ENCODE assay signal across 22 mouse cellular contexts in genomic region chr11:8716858-8717257, GRCm38 (mm10). TPM values are rescaled to one million over a fixed set of nuclear protein-coding genes. Genes with fewer than 3 reads are reported as not detected.
A peak's percentile ranks its signal among the peaks of the same experiment; 100 is the strongest.
DNase-seq lines count a peak whose midpoint lies in the region; ATAC-seq lines count a peak whose summit lies in the region.
"Had no signal": no experiment of that assay in that cellular context is flagged by ENCODE, and none has a peak within 500 bp of the region (broad histone marks: within the 10 kb centered on the region; RNA-seq: fewer than 3 reads in every experiment).

No protein-coding gene starts in this region.

- H3K9ac ChIP-seq in heart, embryonic 13.5 days, result no peak overlapping the region
- H3K9ac ChIP-seq: hindbrain, embryonic 14.5 days; limb, embryonic 15.5 days; neural tube, embryonic 13.5 days had no signal

- H3K4me3 ChIP-seq in heart, embryonic 13.5 days, result no peak overlapping the region
- H3K4me3 ChIP-seq: limb, embryonic 15.5 days; neural tube, embryonic 13.5 days had no signal

- H3K27ac ChIP-seq in heart, embryonic 13.5 days (replicated peaks), result peak overlapping the region; percentile 76
- H3K27ac ChIP-seq: hindbrain, embryonic 14.5 days; limb, embryonic 15.5 days; neural tube, embryonic 13.5 days had no signal

- no peaks in the 10 kb centered on the region for H3K36me3 ChIP-seq in heart, embryonic 13.5 days
- H3K36me3 ChIP-seq: G1E; limb, embryonic 15.5 days; neural tube, embryonic 13.5 days had no signal

- ATAC-seq in heart, embryonic 13.5 days (ENCODE audit: extremely low read depth, insufficient number of reproducible peaks, low FRiP score, low TSS enrichment), result no peak
- ATAC-seq in megakaryocyte progenitor cell, adult 5-6 weeks (replicated peaks; ENCODE audit: poor library complexity), result peak; percentile 70
- ATAC-seq: CD4-positive, CD25-positive, alpha-beta regulatory T cell, adult 4 months had no signal

- DNase-seq in embryo, embryonic 10 days (ENCODE audit: low spot score), result peak; percentile 24
- no peak for DNase-seq in embryo, embryonic 11 days
- DNase-seq in heart, adult 8-10 months (ENCODE audit: low spot score), result no peak
- DNase-seq in kidney, postnatal 10 days, result peak; percentile 3
- DNase-seq in kidney, postnatal 25 days, result no peak
- no peak for DNase-seq in lung, postnatal 36 days
- DNase-seq: adrenal gland, postnatal 36 days; cerebellum, adult 2 months; gastrocnemius, postnatal 25 days; kidney, adult 18-20 months; lung, adult 18-20 months; retina, postnatal 1 day; right cerebral cortex, postnatal 4 days; thymus, postnatal 14 days had no signal

- no peak overlapping the region for H3K4me2 ChIP-seq in heart, embryonic 13.5 days
- H3K4me2 ChIP-seq: hindbrain, embryonic 14.5 days; limb, embryonic 15.5 days; midbrain, embryonic 11.5 days; neural tube, embryonic 13.5 days had no signal

- 22% methylated on average over 5 of the region's 5 CpGs for WGBS in heart, embryonic 13.5 days

- no peaks in the 10 kb centered on the region for H3K27me3 ChIP-seq in heart, embryonic 13.5 days (replicated peaks)
- H3K27me3 ChIP-seq: limb, embryonic 15.5 days; neural tube, embryonic 13.5 days had no signal

- peaks cover 24% of the 10 kb centered on the region for H3K4me1 ChIP-seq in heart, embryonic 13.5 days

- H3K9me3 ChIP-seq in heart, embryonic 13.5 days, result no peaks in the 10 kb centered on the region
- H3K9me3 ChIP-seq: G1E; limb, embryonic 15.5 days; neural tube, embryonic 13.5 days had no signal

RNA-seq across cellular contexts. Expression of gene Tns3, which starts 52.5 kb away (rescaled TPM):
- polyA plus RNA-seq in heart, embryonic 13.5 days (2015; fragmentation: Nextera tagmentation; extraction: Ambion mirVana), result 14.5 and 15.2 TPM in 2 replicates
- 10 to 100 TPM; 22.9 to 25.7 (median 23.7) TPM for total RNA-seq in heart, adult 8-10 months (2022)
- 20.8 and 27.0 TPM in 2 replicates for total RNA-seq in megakaryocyte progenitor cell, adult 5-6 weeks (2015)
- 11.5 and 11.7 TPM in 2 replicates for total RNA-seq in megakaryocyte progenitor cell, adult 5-6 weeks (2017)
- polyA plus RNA-seq: G1E had no signal

Comparison
In these comparisons a context has a peak if more than half of its experiments do, and no peak if none do; other contexts are left out.
1. DNase-seq: peak in embryo, embryonic 10 days (single experiment) and kidney, postnatal 10 days (single experiment); none in embryo, embryonic 11 days (single experiment), heart, adult 8-10 months (single experiment), kidney, postnatal 25 days (0 of 2) and lung, postnatal 36 days (single experiment).